Mouse (Mus musculus): ENCODE results near the gene Mgat5b. TPM values are rescaled to one million over a fixed set of nuclear protein-coding genes. Genes with fewer than 3 reads are reported as not detected.

The Mgat5b gene
- polyA plus RNA-seq, 3 experiments from 2014 or later: not detected

- ATAC-seq: no peak
Measured at GRCm38 (mm10) chr11:116919186-116920020, 740 bp downstream of the Mgat5b start.

- no peak for ATAC-seq
Measured at GRCm38 (mm10) chr11:116920746-116921145, 2.1 kb downstream of the Mgat5b start.

DNA sequence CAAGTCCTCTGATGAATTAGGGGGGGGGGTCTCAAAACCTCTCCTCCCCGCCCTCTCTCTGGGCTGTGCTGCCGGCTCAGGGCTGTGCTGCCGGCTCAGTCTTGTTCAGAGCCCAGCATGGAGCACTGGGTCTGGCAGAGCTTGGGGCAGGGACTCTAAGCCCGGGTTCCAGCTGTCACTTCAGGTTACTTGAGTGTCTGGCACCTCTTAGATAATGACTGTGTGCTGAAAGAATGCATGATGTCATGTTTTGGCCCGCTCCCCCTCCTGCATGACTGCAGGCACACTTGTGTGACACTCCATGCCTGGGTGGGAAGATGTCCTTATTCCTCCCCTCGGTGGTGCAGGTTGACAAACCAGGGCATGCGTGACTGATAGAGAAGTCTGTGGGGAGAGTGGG is 3.4 kb downstream of the Mgat5b start:
- ATAC-seq: no peak

DNA sequence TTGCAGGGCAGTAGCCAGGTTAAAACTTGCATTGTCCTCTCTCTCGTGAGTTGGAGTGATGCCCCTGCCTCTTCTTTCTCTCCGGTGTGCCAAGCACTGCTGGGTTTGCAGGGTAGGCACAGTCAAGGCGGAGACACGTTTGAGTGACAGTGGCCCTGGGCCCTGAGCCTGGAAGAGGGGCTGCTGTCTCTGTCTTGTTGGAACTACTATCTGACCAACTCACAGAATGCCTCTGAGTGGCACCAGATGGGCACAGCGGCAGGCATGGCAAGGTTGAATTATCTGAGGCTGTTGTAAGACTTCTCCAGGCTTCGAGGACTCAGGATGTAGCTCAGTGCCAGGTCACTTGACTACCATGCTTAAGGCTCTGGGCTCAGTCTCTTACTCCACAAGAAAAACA is 9.4 kb downstream of the Mgat5b start:
- ATAC-seq: no peak

DNA sequence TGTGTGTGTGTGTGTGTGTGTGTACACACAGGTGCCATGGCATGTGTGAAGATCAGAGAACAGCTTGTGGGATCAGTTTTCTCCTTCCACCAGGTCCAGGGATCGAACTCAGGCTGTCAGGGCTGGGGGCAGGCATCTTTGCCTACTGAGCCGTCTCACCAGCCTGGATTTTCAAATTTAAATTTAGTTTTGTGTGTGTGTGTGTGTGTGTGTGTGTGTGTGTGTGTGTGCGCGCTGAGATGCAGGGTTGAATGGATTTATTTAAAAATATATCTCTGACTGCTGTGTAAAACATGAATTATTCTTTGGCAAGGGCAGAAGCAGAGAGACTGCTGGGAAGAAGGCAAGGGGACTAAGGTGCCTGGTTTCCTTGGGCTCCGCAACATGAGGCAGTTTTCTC is 16.2 kb downstream of the Mgat5b start:
- no peak for ATAC-seq

GRCm38 (mm10) chr11:116935354-116935753 is 16.7 kb downstream of the Mgat5b start:
- ATAC-seq: no peak

DNA sequence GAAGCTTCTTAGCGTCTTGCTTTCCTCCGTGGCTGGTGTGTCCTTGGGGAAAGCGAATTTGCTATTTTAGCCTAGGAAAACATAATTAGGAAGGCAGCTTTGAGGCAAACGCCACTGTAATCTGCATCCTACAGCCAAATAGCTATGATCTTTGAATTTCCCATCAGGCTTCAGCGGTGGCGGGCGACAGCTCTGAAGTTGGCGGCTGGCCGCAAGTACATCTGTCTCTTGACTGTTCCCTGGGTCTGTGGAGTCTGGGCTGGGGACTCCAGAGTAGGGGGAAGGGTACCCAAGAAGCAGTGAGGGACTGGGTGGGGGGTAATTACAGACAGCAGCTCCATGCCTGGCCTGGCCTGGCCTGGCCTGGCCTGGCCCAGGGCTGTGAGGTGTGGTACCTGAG is 17.3 kb downstream of the Mgat5b start:
- ATAC-seq: no peak

DNA sequence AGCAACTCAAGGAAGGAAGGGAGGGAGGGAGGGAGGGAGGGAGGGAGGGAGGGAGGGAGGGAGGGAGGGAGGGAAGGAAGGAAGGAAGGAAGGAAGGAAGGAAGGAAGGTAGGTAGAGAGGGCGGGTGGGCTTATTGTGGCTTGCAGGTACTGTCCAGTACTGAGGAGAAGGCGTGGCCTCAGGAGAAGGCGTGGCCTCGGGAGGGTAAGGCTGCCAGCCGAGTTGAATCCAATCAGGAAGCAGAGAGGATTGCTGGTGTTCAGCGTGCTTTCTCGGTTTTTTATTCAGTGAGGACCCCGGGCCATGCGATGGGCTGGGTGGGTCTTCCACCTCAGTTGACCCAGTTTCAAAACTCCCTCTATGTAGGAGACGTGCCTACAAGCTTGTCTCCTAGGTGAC is 18.5 kb downstream of the Mgat5b start:
- ATAC-seq: no peak

DNA sequence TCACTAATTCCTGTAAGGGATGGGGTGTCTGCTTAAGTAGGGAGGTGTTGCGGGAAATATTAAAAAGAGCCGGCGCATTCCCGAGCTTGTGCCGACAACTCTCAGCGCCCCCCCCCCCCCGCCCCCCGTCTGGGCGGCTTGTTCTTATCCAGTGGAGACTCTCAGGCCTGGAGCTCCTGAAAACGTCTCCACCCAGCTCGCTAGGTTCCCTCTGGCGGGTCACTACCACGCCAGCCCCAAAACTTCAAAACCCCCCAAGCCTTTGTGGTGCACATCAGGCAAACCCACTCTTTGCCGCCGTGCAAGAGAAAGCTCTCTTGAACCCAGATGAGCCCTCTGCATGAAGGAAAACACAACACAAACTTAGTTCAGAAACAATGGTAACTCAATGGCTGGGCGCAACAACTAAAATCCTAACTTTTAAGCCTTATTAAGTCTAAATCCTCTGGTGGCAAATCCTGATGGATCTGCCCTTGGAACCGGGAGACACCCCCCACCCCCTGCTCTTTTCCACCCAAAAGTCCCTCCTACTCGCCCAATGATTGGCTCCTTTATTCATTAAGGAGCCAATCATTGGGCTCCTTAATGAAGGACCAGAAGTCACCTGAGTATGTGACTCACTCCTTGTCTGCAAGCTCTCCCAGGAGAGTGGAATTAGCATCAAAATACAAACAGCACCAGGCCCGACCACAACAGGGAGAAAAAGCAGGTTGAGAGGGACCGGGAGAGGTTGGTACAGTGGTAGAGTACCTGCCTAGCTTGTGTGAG is 21.6 kb downstream of the Mgat5b start:
- no peak for ATAC-seq

- ATAC-seq: no peak
Measured at GRCm38 (mm10) chr11:116944346-116944745, 25.7 kb downstream of the Mgat5b start.

GRCm38 (mm10) chr11:116949832-116950231 is 31.2 kb downstream of the Mgat5b start:
- ATAC-seq: no peak

- ATAC-seq: no peak
Measured at GRCm38 (mm10) chr11:116951429-116951828, 32.8 kb downstream of the Mgat5b start.

GRCm38 (mm10) chr11:116954231-116955118 is 35.8 kb downstream of the Mgat5b start:
- ATAC-seq: no peak

GRCm38 (mm10) chr11:116958601-116959000 is 39.9 kb downstream of the Mgat5b start:
- no peak for ATAC-seq

DNA sequence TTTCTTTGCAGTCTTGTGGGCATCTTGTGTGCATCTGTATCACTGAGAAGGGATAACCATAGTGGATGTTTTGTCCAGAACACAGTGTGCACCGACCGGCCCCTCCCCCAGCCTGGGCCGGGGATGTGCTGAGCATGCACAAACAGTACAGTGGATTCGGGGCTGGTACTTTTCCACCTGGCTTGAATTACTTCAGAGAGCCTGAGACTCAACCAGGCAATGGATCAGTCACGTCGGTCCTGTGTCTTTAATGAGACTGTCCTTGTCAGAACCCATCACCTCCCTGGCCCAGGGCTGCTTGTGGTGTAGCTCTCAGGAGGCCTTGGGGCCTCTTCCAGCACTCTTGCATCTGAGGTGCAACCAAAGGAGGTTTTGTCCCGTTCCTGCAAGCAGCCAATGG is 46.4 kb downstream of the Mgat5b start:
- ATAC-seq: no peak

DNA sequence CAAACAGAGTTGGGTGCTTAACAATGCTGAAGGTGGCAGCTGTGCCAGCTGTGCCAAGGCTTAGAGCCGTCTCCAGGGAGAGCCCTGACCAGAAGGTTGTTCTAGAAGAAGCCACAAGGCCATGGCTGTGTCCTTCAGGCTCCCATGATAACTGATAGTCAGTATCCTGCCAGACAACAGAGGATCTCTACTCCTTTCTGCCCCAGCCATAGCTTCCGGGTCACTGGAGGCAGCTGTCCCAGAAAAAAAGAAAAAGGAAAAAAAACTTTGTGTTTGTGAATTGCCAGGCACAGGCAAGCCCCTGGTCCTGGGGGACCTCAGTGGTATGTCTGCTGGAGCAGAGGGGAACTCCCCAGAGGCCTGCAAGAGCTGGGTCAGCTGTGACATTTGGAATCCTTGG is 47.3 kb downstream of the Mgat5b start:
- no peak for ATAC-seq

DNA sequence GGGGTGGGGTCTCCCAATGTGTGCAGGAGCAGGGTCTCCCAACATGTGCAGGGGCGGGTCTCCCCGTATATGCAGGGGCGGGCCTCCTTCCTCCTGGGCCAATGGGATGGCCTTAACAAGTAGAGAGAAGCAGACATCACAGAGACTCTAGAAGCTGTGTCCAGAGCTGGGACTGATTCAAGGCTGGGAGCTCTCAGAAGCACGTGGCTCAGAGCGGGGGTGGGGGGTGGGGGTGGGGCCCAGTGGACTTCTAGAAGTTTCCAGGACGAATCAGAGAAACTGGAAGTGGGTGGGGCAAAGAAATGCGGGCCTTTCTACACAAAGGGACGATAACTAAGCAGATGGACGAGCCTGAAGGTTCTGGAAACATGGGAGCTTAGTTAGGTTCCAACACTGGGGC is 49.9 kb downstream of the Mgat5b start:
- no peak for ATAC-seq

DNA sequence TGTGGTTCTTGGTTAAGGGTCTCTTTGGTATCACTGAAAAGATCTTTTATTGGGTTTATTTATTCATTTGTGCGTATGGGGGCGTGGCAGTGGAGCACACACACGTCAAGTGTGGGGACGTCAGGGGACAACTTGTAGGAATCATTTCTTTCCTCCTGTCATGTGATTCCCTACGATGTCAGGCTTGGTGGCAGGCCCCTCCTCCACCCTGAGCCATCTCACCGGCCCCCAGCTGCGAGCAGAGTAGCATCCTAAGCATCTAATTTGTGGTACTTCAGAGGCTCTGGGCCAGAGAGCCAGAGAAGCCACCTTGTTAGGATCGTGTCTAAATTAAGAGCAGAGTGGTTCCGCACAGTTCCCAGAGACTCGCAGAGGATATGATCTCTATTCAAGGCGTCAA is 50.8 kb downstream of the Mgat5b start:
- no peak for ATAC-seq

GRCm38 (mm10) chr11:116970847-116971246 is 52.2 kb downstream of the Mgat5b start:
- no peak for ATAC-seq

DNA sequence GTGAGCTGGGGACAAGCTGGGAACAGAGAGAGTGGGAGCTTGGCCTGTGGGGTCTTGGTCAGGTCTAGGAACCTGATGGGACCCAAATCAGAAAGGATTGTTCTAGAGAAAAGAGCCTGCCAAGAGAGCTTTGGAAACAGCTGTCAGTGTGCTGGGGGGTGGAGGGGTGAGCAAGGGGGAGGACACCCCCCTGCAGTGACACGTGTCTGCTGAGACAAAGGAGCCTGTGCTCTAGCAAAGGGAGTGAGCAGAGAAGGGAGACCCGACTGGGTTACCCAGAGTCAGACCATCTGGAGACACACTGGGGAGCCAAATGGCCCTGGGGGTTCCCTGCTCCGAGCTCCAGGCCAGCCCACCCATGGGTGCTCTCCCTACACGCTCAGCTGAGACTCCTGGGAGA is 54.2 kb downstream of the Mgat5b start:
- ATAC-seq: no peak

DNA sequence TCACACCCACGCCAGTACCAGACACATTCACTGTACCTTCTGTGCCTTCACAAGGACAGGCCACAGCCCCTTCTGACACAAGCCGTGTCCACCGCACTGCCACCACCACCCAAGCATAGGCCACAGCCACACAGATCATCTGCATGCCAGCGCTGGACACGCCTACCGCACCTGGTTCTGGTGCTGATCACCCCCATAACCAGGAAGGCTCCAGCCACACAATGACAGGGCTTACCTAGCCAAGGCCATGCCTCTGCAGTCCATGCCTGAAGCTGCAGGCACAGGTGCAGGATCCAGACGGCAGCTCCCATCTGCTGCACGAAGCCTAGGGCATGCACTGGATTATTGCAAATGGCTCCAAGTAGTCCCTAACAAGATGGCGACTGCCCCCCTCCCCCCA is 54.8 kb downstream of the Mgat5b start:
- no peak for ATAC-seq

- no peak for ATAC-seq
Measured at GRCm38 (mm10) chr11:116974341-116974740, 55.7 kb downstream of the Mgat5b start.

GRCm38 (mm10) chr11:116980313-116980712 is 61.6 kb downstream of the Mgat5b start:
- no peak for ATAC-seq

Data from inflammation-experienced regulatory T-cells, adult 6 months (primary cell).